Mouse (Mus musculus) monocyte, adult 59 days (primary cell): ENCODE measurements around the gene Npas3. TPM values are rescaled to one million over a fixed set of nuclear protein-coding genes. Genes with fewer than 3 reads are reported as not detected.

ENCODE experiments used
- total RNA-seq, 2 experiments: library from RNA; stranded (reverse); gene quantifications; one replicate each; pipeline ENCODE4 v1.2.4; 2023

Gene Npas3
- total RNA-seq = not detected

GRCm38 (mm10) chr12:53248101-53248727, at the start of gene Npas3:
TSS of gene Npas3 (plus strand) at chr12:53248677.

